Mouse (Mus musculus) fibroblast of lung, adult 2 months (primary cell): ENCODE results near the gene Zfp976.
"Not testable (repeated sequence)": the region's sequence is repeated elsewhere in the genome, so short reads cannot be mapped to it uniquely, and the experiment has no call there.

ENCODE experiments used
- DNase-seq: peaks from one replicate; pipeline ENCODE4 v3.0.0-alpha.2; 2011; ENCODE audit warnings: low read depth

Gene Zfp976

DNA sequence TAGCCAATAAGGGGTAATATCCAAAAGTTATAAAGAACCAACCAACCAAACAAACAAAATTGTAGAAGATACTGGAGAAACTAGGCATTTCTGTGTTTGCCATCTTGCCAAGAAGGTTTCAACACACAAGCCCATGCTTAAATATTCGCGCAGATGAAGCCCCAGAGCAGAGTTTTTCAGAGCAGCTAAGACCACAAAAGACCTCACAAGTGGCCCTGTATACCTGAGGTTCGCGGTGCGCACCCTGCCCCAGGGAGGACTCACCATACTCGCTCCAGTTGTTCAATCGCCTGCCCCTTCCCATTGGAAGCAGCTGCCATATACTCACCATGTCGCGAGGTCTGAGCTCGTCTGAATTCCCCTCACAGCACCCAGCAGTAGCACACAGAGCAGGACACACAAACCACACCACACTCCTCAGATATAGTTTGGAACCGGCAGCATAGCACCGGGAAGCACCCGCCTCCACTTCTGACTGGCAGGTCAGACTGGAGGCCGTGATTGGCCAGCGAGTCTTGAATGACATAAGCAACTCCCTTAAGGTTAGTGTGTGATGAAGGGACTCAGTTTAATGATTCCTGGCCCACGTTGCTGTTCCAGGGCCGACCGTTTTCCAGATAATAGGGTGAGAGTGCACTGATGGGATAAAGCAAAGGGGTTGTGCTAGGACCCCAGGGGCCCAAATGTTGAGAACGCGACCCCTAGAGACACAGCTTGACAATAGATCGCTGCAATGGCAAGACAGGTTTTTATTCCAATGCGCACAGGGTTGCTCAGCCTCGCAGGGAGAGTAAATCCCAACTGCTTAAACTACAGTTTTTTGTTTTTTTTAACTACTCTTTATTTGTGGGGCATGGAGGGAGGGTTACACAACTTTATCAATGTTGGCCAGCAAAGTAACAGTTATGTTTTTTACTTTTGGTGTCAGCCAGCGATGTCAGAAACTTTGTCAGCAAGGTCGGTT is at the start of gene Zfp976:
Zfp976 (minus strand) TSS at position 437 of the 964 bp plus-strand sequence.
- peak; percentile 54 for DNase-seq

DNA sequence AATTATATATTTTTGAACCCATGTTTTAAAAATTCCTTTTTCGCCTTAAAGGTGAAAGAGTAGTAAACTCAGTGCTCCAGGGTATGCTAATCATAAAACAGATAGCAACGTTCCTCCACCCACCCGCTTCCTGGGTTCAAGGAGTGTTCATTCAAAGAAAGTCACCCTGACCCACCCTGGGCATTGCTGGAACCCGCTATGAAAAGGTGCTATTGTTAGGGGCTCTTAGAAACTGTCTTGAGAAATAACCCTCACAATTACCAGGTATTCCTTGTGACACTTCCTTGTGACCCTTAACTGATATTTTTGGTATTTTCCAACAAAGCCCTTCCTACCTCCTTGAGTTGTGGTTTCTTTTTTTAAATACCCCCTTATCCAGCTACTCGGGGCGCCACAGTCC is 37.7 kb upstream of the Zfp976 start:
- DNase-seq, result not testable (repeated sequence)

DNA sequence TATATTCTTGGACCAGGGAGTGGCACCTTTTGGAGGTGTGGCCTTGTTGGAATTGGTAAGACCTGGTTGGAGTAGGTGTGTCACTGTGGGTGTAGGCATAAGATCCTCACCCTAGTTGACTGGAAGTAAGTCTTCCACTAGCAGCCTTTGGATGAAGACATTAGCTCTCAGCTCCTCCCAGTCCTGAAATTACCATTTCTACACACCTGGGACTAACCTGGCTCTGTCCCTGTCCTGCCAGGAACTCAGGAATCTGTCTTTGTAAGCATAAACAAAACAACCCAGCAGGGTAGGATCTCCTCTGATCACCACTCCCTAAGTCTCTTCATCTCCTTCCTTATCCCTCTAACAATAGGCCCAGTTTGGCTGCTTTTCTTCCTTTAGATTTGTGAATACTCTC is 37.3 kb upstream of the Zfp976 start:
- not testable (repeated sequence) for DNase-seq

DNA sequence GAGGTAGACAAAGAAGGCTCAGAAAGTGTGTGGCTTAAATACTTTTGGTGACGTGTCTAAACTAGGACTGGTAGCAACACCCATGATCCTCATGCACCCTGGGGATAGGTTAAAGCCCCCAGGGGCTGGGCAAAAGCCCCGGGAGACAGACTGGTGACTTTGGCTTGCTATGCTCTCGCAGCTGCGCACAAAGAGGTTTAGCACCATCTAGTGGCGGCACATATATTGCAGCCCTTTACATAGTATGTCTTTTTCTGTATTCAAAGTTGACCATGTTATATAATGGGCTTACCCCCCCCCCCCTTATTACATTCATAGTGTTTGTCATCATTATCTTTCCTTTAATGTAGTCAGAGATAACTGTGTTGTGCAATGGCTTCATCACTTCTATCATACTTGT is 17.8 kb upstream of the Zfp976 start:
- DNase-seq, result not testable (repeated sequence)

DNA sequence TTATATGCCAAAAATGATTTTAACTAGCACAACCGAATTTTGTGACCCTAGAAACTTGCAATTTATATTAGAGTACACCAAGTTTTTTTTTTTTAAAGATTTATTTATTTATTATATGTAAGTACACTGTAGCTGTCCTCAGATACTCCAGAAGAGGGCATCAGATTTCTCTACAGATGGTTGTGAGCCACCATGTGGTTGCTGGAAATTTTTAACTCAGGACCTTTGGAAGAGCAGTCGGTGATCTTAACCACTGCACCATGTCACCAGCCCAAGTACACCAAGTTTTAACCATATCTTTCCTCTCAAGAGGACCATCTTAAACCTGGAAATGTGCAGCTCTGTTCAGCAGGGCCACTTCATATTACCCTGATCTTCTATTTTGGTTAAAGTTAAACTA is 12.8 kb upstream of the Zfp976 start:
- DNase-seq, result not testable (repeated sequence)

DNA sequence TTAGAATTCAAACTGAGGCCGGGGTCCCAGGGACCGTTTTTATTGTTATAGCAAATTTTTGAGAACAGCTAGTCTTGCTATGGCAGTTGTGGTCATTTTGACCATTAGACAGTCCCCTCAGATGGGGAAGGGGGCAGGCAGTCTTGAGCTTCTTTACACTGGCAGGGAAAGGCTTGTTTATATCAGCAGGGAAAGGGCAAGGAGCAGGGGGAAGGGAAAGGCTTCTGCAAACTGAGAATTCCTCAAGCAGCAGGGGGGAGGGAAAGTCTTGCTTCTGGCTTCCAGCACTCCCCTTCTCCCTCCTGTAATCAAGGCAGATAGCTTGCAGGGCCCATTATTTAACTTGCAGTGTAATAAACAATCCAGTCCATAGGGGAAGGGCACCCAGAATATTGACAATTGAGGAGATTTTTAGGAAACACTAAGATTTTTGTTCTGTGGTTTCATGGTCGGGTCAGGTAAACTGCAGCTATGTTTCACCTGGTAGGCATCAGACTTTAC is 782 bp upstream of the Zfp976 start:
- DNase-seq, result not testable (repeated sequence)

DNA sequence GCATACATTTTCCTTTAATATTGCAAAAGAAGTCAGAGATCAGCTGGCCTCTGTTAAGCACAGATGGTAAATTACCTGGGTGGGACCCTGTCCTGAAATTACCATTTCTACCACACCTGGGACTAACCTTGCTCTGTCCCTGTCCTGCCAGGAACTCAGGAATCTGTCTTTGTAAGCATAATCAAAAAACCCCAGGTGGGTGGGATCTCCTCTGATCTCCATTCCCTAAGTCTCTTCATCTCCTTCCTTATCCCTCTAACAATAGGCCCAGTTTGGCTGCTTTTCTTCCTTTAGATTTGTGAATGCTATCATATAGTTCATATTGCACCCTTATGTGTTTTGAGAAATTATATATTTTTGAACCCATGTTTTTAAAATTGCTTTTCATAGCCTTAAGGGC is 11.4 kb downstream of the Zfp976 start:
- DNase-seq, result not testable (repeated sequence)

DNA sequence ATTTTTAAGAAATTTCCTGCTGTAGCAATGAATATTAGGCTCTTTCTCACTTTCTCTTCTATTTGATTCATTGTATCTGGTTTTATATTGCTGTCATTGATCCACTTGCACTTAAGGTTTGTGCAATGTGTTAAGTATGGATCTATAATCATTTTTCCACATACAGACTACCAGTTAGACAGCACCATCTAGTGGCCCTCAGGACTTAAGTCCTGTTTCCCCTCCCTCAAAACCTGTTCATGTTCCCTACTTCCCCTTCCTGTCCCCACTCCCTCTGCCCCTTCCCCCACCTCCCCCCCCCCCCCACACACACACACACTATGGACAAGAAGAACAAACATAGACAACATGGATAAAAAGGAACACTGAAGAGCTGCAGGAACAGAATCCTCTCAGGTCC is 46.7 kb downstream of the Zfp976 start:
- DNase-seq, result not testable (repeated sequence)

DNA sequence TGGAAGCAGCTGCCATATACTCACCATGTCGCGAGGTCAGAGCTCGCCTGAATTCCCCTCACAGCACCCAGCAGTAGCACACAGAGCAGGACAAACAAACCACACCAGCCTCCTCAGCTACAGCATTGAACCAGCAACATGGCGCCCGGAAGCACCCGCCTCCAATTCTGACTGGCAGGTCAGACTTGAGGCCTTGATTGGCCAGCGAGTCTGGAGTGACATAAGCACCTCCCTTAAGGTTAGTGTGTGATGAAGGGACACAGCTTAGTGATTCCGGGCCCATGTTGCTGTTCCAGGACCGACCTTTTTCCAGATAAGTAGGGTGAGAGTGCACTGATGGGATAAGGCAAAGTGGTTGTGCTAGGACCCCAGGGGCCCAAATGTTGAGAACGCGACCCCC is 50.0 kb downstream of the Zfp976 start, which contains the start of gene Zfp977:
Zfp977 (minus strand) TSS at position 135 of the 400 bp plus-strand sequence.
- not testable (repeated sequence) for DNase-seq

DNA sequence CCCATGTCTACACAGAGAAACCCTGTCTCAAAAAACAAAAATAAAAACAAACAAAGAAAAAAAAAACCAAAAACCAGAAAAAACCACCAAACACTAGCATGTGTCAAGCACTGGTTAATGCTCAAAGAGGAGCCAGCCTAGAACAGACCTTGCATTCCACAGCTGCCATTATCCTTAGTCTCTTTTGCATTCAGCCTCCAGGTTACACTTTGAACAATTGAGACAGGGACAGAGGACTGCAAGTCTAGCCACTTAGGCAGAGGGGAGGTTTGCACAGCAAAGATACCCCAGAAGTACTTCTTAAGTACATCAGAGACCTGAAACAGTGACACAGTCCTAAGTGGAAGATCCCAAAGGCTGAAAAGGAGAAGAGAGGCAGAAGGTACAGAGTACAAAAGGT is 51.1 kb downstream of the Zfp976 start:
- not testable (repeated sequence) for DNase-seq

DNA sequence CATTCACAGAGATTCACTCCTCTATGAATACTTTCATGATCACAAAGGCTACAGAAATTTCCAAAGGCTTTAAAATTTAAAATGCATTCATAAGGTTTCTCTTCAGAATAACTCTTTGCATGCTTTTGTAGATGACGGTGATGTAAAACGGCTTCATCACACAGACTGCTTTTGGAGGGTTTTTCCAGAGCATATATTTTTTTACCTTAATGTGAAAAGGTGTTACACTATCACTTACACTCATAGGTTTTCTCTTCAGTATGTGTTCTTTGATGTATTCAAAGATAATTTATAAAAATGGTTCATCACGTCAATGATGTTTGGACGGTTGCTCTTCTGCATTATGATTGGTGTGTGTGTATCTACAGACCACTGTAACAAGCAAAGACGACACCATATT is 63.9 kb downstream of the Zfp976 start, which contains the start of gene Gm21028:
Gm21028 (minus strand) TSS at position 101 of the 400 bp plus-strand sequence.
- DNase-seq, result no peak
